Mouse (Mus musculus): Measurements from ENCODE around the gene Gstm2.
A peak's percentile ranks its signal among the peaks of the same experiment; 100 is the strongest.
"Not testable (repeated sequence)": the region's sequence is repeated elsewhere in the genome, so short reads cannot be mapped to it uniquely, and the experiment has no call there.

Gstm2 gene

GRCm38 (mm10) chr3:107996576-107996975, 10.3 kb upstream of the Gstm2 start:
- DNase-seq (ENCODE audit: low spot score) = no peak

GRCm38 (mm10) chr3:107995974-107996373, 9.7 kb upstream of the Gstm2 start:
- DNase-seq (ENCODE audit: low spot score) = not testable (repeated sequence)

- DNase-seq (ENCODE audit: low spot score) = not testable (repeated sequence)
Observed at GRCm38 (mm10) chr3:107985141-107985540, 1.1 kb downstream of the Gstm2 start.

- no peak for DNase-seq (ENCODE audit: low spot score)
Observed at GRCm38 (mm10) chr3:107984471-107984870, 1.8 kb downstream of the Gstm2 start.

GRCm38 (mm10) chr3:107983771-107984170, 2.5 kb downstream of the Gstm2 start:
- no peak for DNase-seq (ENCODE audit: low spot score)

GRCm38 (mm10) chr3:107982726-107983125, 3.5 kb downstream of the Gstm2 start:
- no peak for DNase-seq (ENCODE audit: low spot score)

- no peak for DNase-seq (ENCODE audit: low spot score)
Observed at GRCm38 (mm10) chr3:107981261-107981660, 5.0 kb downstream of the Gstm2 start.

- peak; percentile 77 for DNase-seq (ENCODE audit: low spot score)
Observed at GRCm38 (mm10) chr3:107977691-107978090, 8.6 kb downstream of the Gstm2 start.

GRCm38 (mm10) chr3:107974237-107974636, 12.0 kb downstream of the Gstm2 start:
- DNase-seq (ENCODE audit: low spot score) = no peak

- no peak for DNase-seq (ENCODE audit: low spot score)
Observed at GRCm38 (mm10) chr3:107972070-107972469, 14.2 kb downstream of the Gstm2 start.

GRCm38 (mm10) chr3:107971101-107971500, 15.2 kb downstream of the Gstm2 start:
- DNase-seq (ENCODE audit: low spot score) = not testable (repeated sequence)

GRCm38 (mm10) chr3:107968724-107969395, 17.4 kb downstream of the Gstm2 start, which contains the start of gene Gstm3:
TSS of gene Gstm3 (minus strand) at chr3:107969283.
- no peak for DNase-seq (ENCODE audit: low spot score)

- DNase-seq (ENCODE audit: low spot score) = no peak
Observed at GRCm38 (mm10) chr3:107966631-107967030, 19.6 kb downstream of the Gstm2 start.

GRCm38 (mm10) chr3:107965592-107965991, 20.7 kb downstream of the Gstm2 start:
- DNase-seq (ENCODE audit: low spot score) = no peak

- DNase-seq (ENCODE audit: low spot score) = no peak
Observed at GRCm38 (mm10) chr3:107964656-107965308, 21.5 kb downstream of the Gstm2 start.

GRCm38 (mm10) chr3:107964026-107964425, 22.2 kb downstream of the Gstm2 start:
- no peak for DNase-seq (ENCODE audit: low spot score)

GRCm38 (mm10) chr3:107955260-107955659, 31.0 kb downstream of the Gstm2 start:
- DNase-seq (ENCODE audit: low spot score) = not testable (repeated sequence)

GRCm38 (mm10) chr3:107953906-107954305, 32.3 kb downstream of the Gstm2 start:
- DNase-seq (ENCODE audit: low spot score) = no peak

GRCm38 (mm10) chr3:107953328-107953755, 32.9 kb downstream of the Gstm2 start:
- DNase-seq (ENCODE audit: low spot score) = no peak

- no peak for DNase-seq (ENCODE audit: low spot score)
Observed at GRCm38 (mm10) chr3:107950531-107950930, 35.7 kb downstream of the Gstm2 start.

- not testable (repeated sequence) for DNase-seq (ENCODE audit: low spot score)
Observed at GRCm38 (mm10) chr3:107949461-107949860, 36.8 kb downstream of the Gstm2 start.

GRCm38 (mm10) chr3:107945729-107946128, 40.5 kb downstream of the Gstm2 start:
- no peak for DNase-seq (ENCODE audit: low spot score)

GRCm38 (mm10) chr3:107943239-107943990, 42.8 kb downstream of the Gstm2 start, which contains the start of gene Gstm6:
TSS of gene Gstm6 (minus strand) at chr3:107943749.
- peak; percentile 58 for DNase-seq (ENCODE audit: low spot score)
